Mouse (Mus musculus) midbrain, embryonic 15.5 days (tissue): Measurements from ENCODE around the gene Mrps9. TPM values are rescaled to one million over a fixed set of nuclear protein-coding genes. Genes with fewer than 3 reads are reported as not detected.

Source experiments
- ATAC-seq: fragments of 200-750 bp; cut with Nextera tagmentation; replicated peaks from 2 replicates; pipeline ENCODE4 v1.8.0; 2017; ENCODE audit warnings: moderate TSS enrichment
- H3K27ac ChIP-seq: fragments of 300-500 bp; sonication (generic); 2 replicates; pipeline ENCODE4 v1.5.1; 2015; ENCODE audit warnings: mild to moderate bottlenecking, inconsistent platforms
- H3K27me3 ChIP-seq: fragments of 300-500 bp; sonication (generic); replicated peaks from 2 replicates; pipeline ENCODE4 v1.6.1; 2015; ENCODE audit warnings: inconsistent platforms
- H3K36me3 ChIP-seq: fragments of 300-500 bp; sonication (generic); replicated peaks from 2 replicates; pipeline ENCODE4 v1.6.1; 2015; ENCODE audit warnings: inconsistent platforms
- H3K4me1 ChIP-seq: fragments of 300-500 bp; sonication (generic); 2 replicates; pipeline ENCODE4 v1.6.1; 2015; ENCODE audit warnings: inconsistent platforms
- H3K4me2 ChIP-seq: fragments of 300-500 bp; sonication (generic); 2 replicates; pipeline ENCODE4 v1.6.1; 2015; ENCODE audit warnings: inconsistent platforms, mild to moderate bottlenecking, moderate library complexity
- H3K4me3 ChIP-seq: fragments of 300-500 bp; sonication (generic); 2 replicates; pipeline ENCODE4 v1.5.1; 2015; ENCODE audit warnings: mild to moderate bottlenecking, inconsistent platforms
- H3K9ac ChIP-seq: fragments of 300-500 bp; sonication (generic); 2 replicates; pipeline ENCODE4 v1.6.1; 2015; ENCODE audit warnings: mild to moderate bottlenecking, inconsistent platforms
- H3K9me3 ChIP-seq: fragments of 300-500 bp; sonication (generic); 2 replicates; pipeline ENCODE4 v1.6.1; 2016; ENCODE audit warnings: inconsistent platforms
- WGBS: fragments of 180-500 bp; shearing (Covaris S2); methylation state at CpG from one replicate; pipeline ENCODE4 v1.1.7; 2015; ENCODE audit warnings: mixed read lengths; 5-methylcytosine and 5-hydroxymethylcytosine counted together
- polyA plus RNA-seq: library from polyadenylated mRNA; unstranded; fragments of >200 nt; fragmentation: Nextera tagmentation; extraction: Ambion mirVana; gene quantifications from 2 replicates; pipeline ENCODE4 v1.2.1, GENCODE M21; 2015

Gene Mrps9
- polyA plus RNA-seq, 1 experiment from 2014 or later: 29.3 TPM

- Histone ChIP-seq H3K4me3 (no peak overlapping the region), H3K9me3 (no peaks in the 10 kb centered on the region), H3K4me2 (no peak overlapping the region), H3K9ac (no peak overlapping the region), H3K27me3 (no peaks in the 10 kb centered on the region), H3K27ac (no peak overlapping the region), H3K4me1 (peaks cover 7% of the 10 kb centered on the region; the same call in 1 of the 2 replicates), H3K36me3 (no peaks in the 10 kb centered on the region)
- 12% methylated on average over 4 of the region's 4 CpGs for WGBS
- peak; percentile 85 for ATAC-seq
Measured at GRCm38 (mm10) chr1:42915062-42915461, 64.0 kb downstream of the Mrps9 start.

DNA sequence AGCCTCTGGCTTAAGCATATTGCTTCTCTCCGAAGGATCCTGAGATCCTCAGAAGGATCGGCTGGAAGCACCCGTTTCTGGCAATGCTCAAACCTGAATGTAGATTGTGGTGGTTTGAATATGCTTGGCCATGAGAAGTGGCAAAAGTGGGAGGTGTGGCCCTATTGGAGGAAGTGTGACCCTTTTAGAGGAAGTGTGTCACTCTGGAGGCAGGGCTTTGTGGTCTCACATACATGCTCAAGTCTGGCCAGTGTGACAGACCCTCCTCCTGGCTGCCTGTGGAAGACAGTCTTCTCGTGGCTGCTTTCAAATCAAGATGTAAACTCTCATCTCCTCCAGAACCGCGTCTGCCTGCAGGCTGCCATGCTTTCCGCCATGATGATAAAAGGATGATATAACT, 65.7 kb downstream of the Mrps9 start:
- Histone ChIP-seq H3K36me3 (no peaks in the 10 kb centered on the region), H3K4me3 (no peak overlapping the region), H3K9ac (no peak overlapping the region), H3K27ac (no peak overlapping the region), H3K9me3 (no peaks in the 10 kb centered on the region), H3K4me2 (no peak overlapping the region), H3K4me1 (0 out of 2 replicates have a peak, but pooled peaks cover 3% of the 10 kb centered on the region), H3K27me3 (no peaks in the 10 kb centered on the region)
- ATAC-seq: no peak
- WGBS: 84% methylated on average over 7 of the region's 7 CpGs

- Histone ChIP-seq H3K27ac (no peak overlapping the region), H3K4me3 (no peak overlapping the region), H3K9me3 (no peaks in the 10 kb centered on the region), H3K4me1 (0 out of 2 replicates have a peak, but pooled peaks cover 3% of the 10 kb centered on the region), H3K36me3 (no peaks in the 10 kb centered on the region), H3K9ac (no peak overlapping the region), H3K27me3 (no peaks in the 10 kb centered on the region), H3K4me2 (no peak overlapping the region)
- 26% methylated on average over 4 of the region's 4 CpGs for WGBS
- no peak for ATAC-seq
Measured at GRCm38 (mm10) chr1:42917908-42918307, 66.9 kb downstream of the Mrps9 start.

DNA sequence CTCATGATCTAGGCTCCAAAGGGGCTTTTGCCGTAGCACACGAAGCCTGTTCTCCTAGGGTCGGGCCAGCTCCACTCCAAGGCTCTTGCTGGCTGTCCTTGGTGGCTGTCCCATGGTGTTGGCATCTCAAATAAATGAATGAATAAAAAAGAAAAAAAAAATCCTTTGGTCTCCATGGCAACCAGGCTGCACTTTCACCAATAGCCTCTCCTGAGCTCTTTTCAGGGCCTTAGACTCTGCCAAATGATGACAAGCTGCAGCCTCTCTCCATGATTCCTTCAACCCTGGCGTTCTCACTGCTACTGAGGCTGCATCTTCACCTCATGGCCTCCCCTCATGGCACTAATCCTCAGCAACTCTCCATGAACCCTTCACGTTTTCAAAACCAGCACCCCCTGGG, 72.9 kb downstream of the Mrps9 start:
- no peaks in the 10 kb centered on the region for H3K27me3 ChIP-seq
- no peaks in the 10 kb centered on the region for H3K9me3 ChIP-seq
- WGBS: 17% methylated on average over 5 of the region's 5 CpGs
- no peaks in the 10 kb centered on the region for H3K36me3 ChIP-seq
- no peak overlapping the region for H3K9ac ChIP-seq
- H3K4me1 ChIP-seq: peaks cover 8% of the 10 kb centered on the region
- peak; percentile 63; the same call in 1 of the 2 replicates for ATAC-seq
- no peak overlapping the region for H3K4me3 ChIP-seq
- H3K4me2 ChIP-seq: 0 out of 2 replicates have a peak overlapping the region, but pooled peaks have one; percentile 6
- H3K27ac ChIP-seq: no peak overlapping the region; the same call in 1 of the 2 replicates

GRCm38 (mm10) chr1:42933613-42934012, 82.6 kb downstream of the Mrps9 start:
- no peak for ATAC-seq
- 81% methylated on average over 1 of the region's 1 CpGs for WGBS

DNA sequence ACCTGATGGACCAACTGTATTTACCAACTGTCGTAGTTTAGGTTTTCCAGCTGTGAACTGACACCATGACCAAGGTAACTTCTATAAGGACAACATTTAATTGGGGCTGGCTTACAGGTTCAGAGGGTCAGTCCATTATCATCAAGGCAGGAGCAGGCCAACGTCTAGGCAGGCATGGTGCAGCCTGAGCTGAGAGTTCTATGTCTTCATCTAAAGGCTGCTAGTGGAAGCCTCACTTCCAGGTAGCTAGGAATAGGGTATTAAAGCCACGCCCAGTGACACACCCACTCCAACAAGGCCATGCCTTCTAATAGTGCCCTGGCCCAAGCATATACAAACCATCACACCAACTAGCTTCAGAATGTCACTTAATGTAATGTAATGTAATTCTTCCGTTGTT, 97.5 kb downstream of the Mrps9 start:
- Histone ChIP-seq H3K9me3 (no peaks in the 10 kb centered on the region), H3K36me3 (no peaks in the 10 kb centered on the region), H3K27ac (no peak overlapping the region), H3K4me2 (no peak overlapping the region), H3K27me3 (no peaks in the 10 kb centered on the region), H3K4me3 (no peak overlapping the region), H3K4me1 (no peaks in the 10 kb centered on the region), H3K9ac (no peak overlapping the region)
- WGBS: 80% methylated on average over 4 of the region's 4 CpGs
- no peak for ATAC-seq

More at GRCm38 (mm10) chr1:42933613-42934012, 82.6 kb downstream of the Mrps9 start:
- H3K4me3 ChIP-seq: no peak overlapping the region
- H3K9me3 ChIP-seq: no peaks in the 10 kb centered on the region
- H3K9ac ChIP-seq: no peak overlapping the region
- no peaks in the 10 kb centered on the region for H3K36me3 ChIP-seq
- no peaks in the 10 kb centered on the region for H3K4me1 ChIP-seq
- no peak overlapping the region for H3K4me2 ChIP-seq
- H3K27ac ChIP-seq: no peak overlapping the region
- no peaks in the 10 kb centered on the region for H3K27me3 ChIP-seq

DNA sequence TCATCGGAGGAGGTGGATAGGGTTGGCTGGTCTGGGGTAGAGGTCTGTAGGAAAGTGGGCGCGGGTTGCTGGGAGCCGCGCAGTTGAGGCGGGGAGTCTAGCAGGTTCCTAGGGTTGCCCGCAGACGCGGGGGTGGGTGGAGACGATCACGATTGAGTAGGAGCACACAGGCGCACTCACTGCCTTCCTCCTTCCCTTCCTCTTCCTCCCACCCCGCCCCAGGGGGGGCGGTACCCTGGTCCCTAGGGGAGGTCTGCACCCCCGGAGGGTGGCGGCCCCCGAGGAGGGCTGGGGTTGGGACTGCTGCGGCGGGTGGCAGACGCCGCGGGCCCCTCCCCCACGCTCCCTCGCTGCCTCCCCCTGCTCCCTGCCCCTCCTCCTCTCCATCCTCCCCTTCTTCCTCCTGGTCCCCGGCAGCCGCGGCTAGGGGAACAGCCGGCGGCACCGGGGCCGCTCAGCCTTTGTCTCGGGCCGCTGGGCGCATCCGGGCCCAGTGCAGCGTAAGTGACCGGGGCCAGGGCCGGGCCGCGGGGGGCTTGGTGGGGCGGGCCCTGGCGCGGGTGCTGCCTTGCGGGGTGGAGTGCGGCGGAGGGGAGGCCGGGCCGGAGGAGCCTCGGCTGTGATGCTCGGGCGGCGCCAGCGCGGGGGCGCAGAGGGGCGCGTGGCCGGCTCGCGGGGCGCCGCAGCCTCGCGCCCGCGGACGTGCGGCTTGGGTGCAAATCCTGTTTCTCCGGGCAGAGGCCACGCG, 101.9 kb downstream of the Mrps9 start, which contains the start of gene Gpr45:
Gene Gpr45, plus strand, starts transcription at position 139 of the 748 bp plus-strand sequence.
- peak; percentile 93 for ATAC-seq
- Histone ChIP-seq H3K4me1 (peaks cover 13% of the 10 kb centered on the region), H3K9ac (peak within 1 kb of the TSS; percentile 99), H3K36me3 (no peaks in the 10 kb centered on the region), H3K27ac (peak within 1 kb of the TSS; percentile 92), H3K4me2 (peak within 1 kb of the TSS; percentile 80), H3K27me3 (no peaks in the 10 kb centered on the region), H3K9me3 (no peaks in the 10 kb centered on the region), H3K4me3 (peak within 1 kb of the TSS; percentile 91)
- WGBS: under 1% methylated on average over 64 of the region's 71 CpGs

DNA sequence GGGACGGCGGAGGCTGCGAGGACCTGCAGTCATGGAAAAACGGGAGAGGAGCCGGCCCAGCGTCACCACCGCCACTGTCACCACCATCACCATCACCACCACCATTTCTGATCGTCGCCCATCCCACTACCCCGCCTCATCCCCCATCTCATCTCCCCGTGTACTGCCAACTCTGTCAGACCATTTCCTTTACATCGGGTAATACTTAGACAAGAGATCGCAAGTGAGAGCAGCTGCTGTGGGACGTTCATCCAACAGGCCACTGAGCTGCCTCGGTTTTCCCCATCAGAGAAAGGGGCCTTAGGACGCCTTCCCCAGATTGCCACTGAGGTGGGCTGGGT, 102.4 kb downstream of the Mrps9 start:
- no peaks in the 10 kb centered on the region for H3K36me3 ChIP-seq
- peak overlapping the region; percentile 91 for H3K4me3 ChIP-seq
- WGBS: 2% methylated on average over 16 of the region's 16 CpGs
- ATAC-seq: peak; percentile 76
- peaks cover 13% of the 10 kb centered on the region for H3K4me1 ChIP-seq
- peak overlapping the region; percentile 99 for H3K9ac ChIP-seq
- no peaks in the 10 kb centered on the region for H3K27me3 ChIP-seq
- H3K27ac ChIP-seq: peak overlapping the region; percentile 92
- H3K4me2 ChIP-seq: peak overlapping the region; percentile 80
- no peaks in the 10 kb centered on the region for H3K9me3 ChIP-seq

Other genes with a start within 250 kb of the Mrps9 start
- 19.0 and 21.3 TPM in 2 replicates for gene Pou3f3, start 155.5 kb upstream of the Mrps9 start, polyA plus RNA-seq
- gene Gpr45, start 101.6 kb downstream of the Mrps9 start, polyA plus RNA-seq: 17.9 TPM in 2 replicates
- gene Tgfbrap1, start 247.4 kb downstream of the Mrps9 start, polyA plus RNA-seq: 19.1 and 19.5 TPM in 2 replicates
- 54.0 and 54.5 TPM in 2 replicates for gene AI597479, start 247.5 kb downstream of the Mrps9 start, polyA plus RNA-seq